Comparison of ENCODE assay signal across 12 mouse cellular contexts in genomic region chr16:4935931-4936703, GRCm38 (mm10). TPM values are rescaled to one million over a fixed set of nuclear protein-coding genes. Genes with fewer than 3 reads are reported as not detected.
A peak's percentile ranks its signal among the peaks of the same experiment; 100 is the strongest.
DNase-seq lines count a peak whose midpoint lies in the region; ATAC-seq and TF ChIP-seq lines count a peak whose summit lies in the region.
"Had no signal": no experiment of that assay in that cellular context is flagged by ENCODE, and none has a peak within 500 bp of the region (broad histone marks: within the 10 kb centered on the region; RNA-seq: fewer than 3 reads in every experiment).

No protein-coding gene starts in this region.

- peaks cover 37% of the 10 kb centered on the region for H3K36me3 ChIP-seq in intestine, embryonic 15.5 days
- peaks cover 12% of the 10 kb centered on the region for H3K36me3 ChIP-seq in intestine, embryonic 16.5 days (ENCODE audit: control insufficient read depth, insufficient read depth, low read length)
- peaks cover 23% of the 10 kb centered on the region for H3K36me3 ChIP-seq in lung, embryonic 16.5 days (ENCODE audit: control insufficient read depth, insufficient read depth, low read length)
- H3K36me3 ChIP-seq in lung, postnatal 0 days (ENCODE audit: insufficient read depth, low read length): peaks cover 26% of the 10 kb centered on the region
- peaks cover 76% of the 10 kb centered on the region for H3K36me3 ChIP-seq in embryonic facial prominence, embryonic 15.5 days
- H3K36me3 ChIP-seq in stomach, embryonic 16.5 days (ENCODE audit: control insufficient read depth, insufficient read depth, low read length): peaks cover 14% of the 10 kb centered on the region

- TF ChIP-seq CTCF in lung, postnatal 0 days (IDR thresholded peaks at IDR 0.05): no peak

- H3K4me2 ChIP-seq in intestine, embryonic 15.5 days (replicated peaks): no peak overlapping the region
- no peak overlapping the region for H3K4me2 ChIP-seq in intestine, embryonic 16.5 days (ENCODE audit: low read depth, low read length)
- H3K4me2 ChIP-seq in lung, embryonic 16.5 days (ENCODE audit: low read depth, low read length): no peak overlapping the region
- H3K4me2 ChIP-seq in lung, postnatal 0 days (replicated peaks; ENCODE audit: low read depth, low read length): no peak overlapping the region
- no peak overlapping the region for H3K4me2 ChIP-seq in embryonic facial prominence, embryonic 15.5 days (replicated peaks)
- no peak overlapping the region for H3K4me2 ChIP-seq in stomach, embryonic 16.5 days (ENCODE audit: low read depth, low read length)

- no peak for ATAC-seq in intestine, embryonic 15.5 days
- no peak for ATAC-seq in intestine, embryonic 16.5 days
- no peak for ATAC-seq in lung, embryonic 16.5 days (ENCODE audit: low read depth)
- no peak for ATAC-seq in lung, postnatal 0 days
- ATAC-seq in embryonic facial prominence, embryonic 15.5 days (ENCODE audit: insufficient number of reproducible peaks, low FRiP score, low TSS enrichment, low read depth): no peak
- ATAC-seq in stomach, embryonic 16.5 days (ENCODE audit: insufficient read depth, low FRiP score): no peak
- ATAC-seq: intestine, postnatal 0 days had no signal

- no peaks in the 10 kb centered on the region for H3K27me3 ChIP-seq in intestine, embryonic 15.5 days (replicated peaks)
- no peaks in the 10 kb centered on the region for H3K27me3 ChIP-seq in intestine, embryonic 16.5 days (replicated peaks; ENCODE audit: control insufficient read depth, insufficient read depth, low read length)
- no peaks in the 10 kb centered on the region for H3K27me3 ChIP-seq in lung, embryonic 16.5 days (ENCODE audit: control insufficient read depth, insufficient read depth, low read depth, low read length)
- H3K27me3 ChIP-seq in lung, postnatal 0 days (replicated peaks; ENCODE audit: insufficient read depth, low read length): no peaks in the 10 kb centered on the region
- no peaks in the 10 kb centered on the region for H3K27me3 ChIP-seq in embryonic facial prominence, embryonic 15.5 days
- H3K27me3 ChIP-seq in stomach, embryonic 16.5 days (ENCODE audit: control insufficient read depth, insufficient read depth, low read length): no peaks in the 10 kb centered on the region

- no peak overlapping the region for H3K4me3 ChIP-seq in intestine, embryonic 15.5 days (replicated peaks)
- H3K4me3 ChIP-seq in intestine, embryonic 16.5 days (ENCODE audit: low read length): no peak overlapping the region
- H3K4me3 ChIP-seq in lung, embryonic 16.5 days (ENCODE audit: low read length): no peak overlapping the region
- H3K4me3 ChIP-seq in lung, postnatal 0 days (ENCODE audit: low read depth, low read length): no peak overlapping the region
- H3K4me3 ChIP-seq in embryonic facial prominence, embryonic 15.5 days (replicated peaks): no peak overlapping the region
- no peak overlapping the region for H3K4me3 ChIP-seq in stomach, embryonic 16.5 days (replicated peaks; ENCODE audit: low read length)
- H3K4me3 ChIP-seq: erythroblast, embryonic 14.5 days had no signal

- TF ChIP-seq EP300 in lung, postnatal 0 days (IDR thresholded peaks at IDR 0.05): no peak

- H3K4me1 ChIP-seq in intestine, embryonic 15.5 days (replicated peaks): peaks cover 19% of the 10 kb centered on the region
- H3K4me1 ChIP-seq in intestine, embryonic 16.5 days (ENCODE audit: control insufficient read depth, insufficient read depth, low read length): peaks cover 15% of the 10 kb centered on the region
- peaks cover 6% of the 10 kb centered on the region for H3K4me1 ChIP-seq in lung, embryonic 16.5 days (replicated peaks; ENCODE audit: control insufficient read depth, insufficient read depth, low read length)
- peaks cover 4% of the 10 kb centered on the region; the same call in 1 of the 2 replicates for H3K4me1 ChIP-seq in lung, postnatal 0 days (ENCODE audit: insufficient read depth, low read depth, low read length)
- H3K4me1 ChIP-seq in embryonic facial prominence, embryonic 15.5 days: peaks cover 24% of the 10 kb centered on the region
- peaks cover 13% of the 10 kb centered on the region for H3K4me1 ChIP-seq in stomach, embryonic 16.5 days (ENCODE audit: control insufficient read depth, insufficient read depth, low read length)

- 0 out of 2 replicates have a peak overlapping the region, but pooled peaks have one; percentile 9 for H3K27ac ChIP-seq in intestine, embryonic 15.5 days
- H3K27ac ChIP-seq in intestine, embryonic 16.5 days (ENCODE audit: low read length): no peak overlapping the region
- peak overlapping the region; percentile 32; the same call in 1 of the 2 replicates for H3K27ac ChIP-seq in lung, embryonic 16.5 days (ENCODE audit: low read length)
- H3K27ac ChIP-seq in lung, postnatal 0 days (ENCODE audit: low read length): no peak overlapping the region
- H3K27ac ChIP-seq in embryonic facial prominence, embryonic 15.5 days (replicated peaks): peak overlapping the region; percentile 69
- H3K27ac ChIP-seq in stomach, embryonic 16.5 days (ENCODE audit: low read length): peak overlapping the region; percentile 52

- H3K9me3 ChIP-seq in intestine, embryonic 15.5 days: no peaks in the 10 kb centered on the region
- H3K9me3 ChIP-seq in intestine, embryonic 16.5 days (ENCODE audit: control insufficient read depth, low read length): no peaks in the 10 kb centered on the region
- H3K9me3 ChIP-seq in lung, embryonic 16.5 days (ENCODE audit: control insufficient read depth, low read length): no peaks in the 10 kb centered on the region
- H3K9me3 ChIP-seq in lung, postnatal 0 days (ENCODE audit: low read length): no peaks in the 10 kb centered on the region
- H3K9me3 ChIP-seq in embryonic facial prominence, embryonic 15.5 days (replicated peaks): no peaks in the 10 kb centered on the region
- no peaks in the 10 kb centered on the region for H3K9me3 ChIP-seq in stomach, embryonic 16.5 days (replicated peaks; ENCODE audit: control insufficient read depth, low read length)

- WGBS in intestine, embryonic 15.5 days: 85% methylated on average over 10 of the region's 10 CpGs
- 83% methylated on average over 10 of the region's 10 CpGs for WGBS in intestine, embryonic 16.5 days
- 80% methylated on average over 10 of the region's 10 CpGs for WGBS in lung, embryonic 16.5 days
- WGBS in lung, postnatal 0 days: 78% methylated on average over 10 of the region's 10 CpGs
- WGBS in embryonic facial prominence, embryonic 15.5 days: 73% methylated on average over 10 of the region's 10 CpGs
- WGBS in stomach, embryonic 16.5 days: 80% methylated on average over 10 of the region's 10 CpGs

- H3K9ac ChIP-seq in intestine, embryonic 15.5 days: no peak overlapping the region
- H3K9ac ChIP-seq in intestine, embryonic 16.5 days (ENCODE audit: low read depth, low read length): no peak overlapping the region
- H3K9ac ChIP-seq in lung, embryonic 16.5 days (ENCODE audit: low read length): no peak overlapping the region
- no peak overlapping the region for H3K9ac ChIP-seq in lung, postnatal 0 days (replicated peaks; ENCODE audit: low read depth)
- H3K9ac ChIP-seq in embryonic facial prominence, embryonic 15.5 days: no peak overlapping the region
- H3K9ac ChIP-seq in stomach, embryonic 16.5 days (ENCODE audit: low read length): 0 out of 2 replicates have a peak overlapping the region, but pooled peaks have one; percentile 4

- no peak for DNase-seq in lung, postnatal 0 days (ENCODE audit: low spot score)
- DNase-seq in cerebellum, adult 9-11 months: no peak
- DNase-seq: cerebellum, adult 18-20 months; left cerebral cortex, postnatal 4 days; thymus, postnatal 14 days had no signal

RNA-seq across cellular contexts. Expression of gene Nudt16l1, which starts 2.4 kb away (rescaled TPM):
- 128 and 143 TPM in 2 replicates for polyA plus RNA-seq in intestine, embryonic 15.5 days (2015; fragmentation: Nextera tagmentation; extraction: Ambion mirVana)
- polyA plus RNA-seq in intestine, embryonic 16.5 days (2015; fragmentation: Nextera tagmentation; extraction: Ambion mirVana): 144 TPM in 2 replicates
- polyA plus RNA-seq in lung, embryonic 16.5 days (2015; fragmentation: Nextera tagmentation; extraction: Ambion mirVana): 144 and 152 TPM in 2 replicates
- 87.6 and 92.0 TPM in 2 replicates for polyA plus RNA-seq in lung, postnatal 0 days (2015; fragmentation: Nextera tagmentation; extraction: Ambion mirVana)
- 156 and 161 TPM in 2 replicates for polyA plus RNA-seq in embryonic facial prominence, embryonic 15.5 days (2015; fragmentation: Nextera tagmentation; extraction: Ambion mirVana)
- 125 and 136 TPM in 2 replicates for polyA plus RNA-seq in stomach, embryonic 16.5 days (2015; fragmentation: Nextera tagmentation; extraction: Ambion mirVana)

RNA-seq across cellular contexts. Expression of gene Anks3, which starts 27.9 kb away (rescaled TPM):
- polyA plus RNA-seq in intestine, embryonic 15.5 days (2015; fragmentation: Nextera tagmentation; extraction: Ambion mirVana): 39.6 and 42.0 TPM in 2 replicates
- polyA plus RNA-seq in intestine, embryonic 16.5 days (2015; fragmentation: Nextera tagmentation; extraction: Ambion mirVana): 39.7 and 41.3 TPM in 2 replicates
- 55.3 and 55.4 TPM in 2 replicates for polyA plus RNA-seq in lung, embryonic 16.5 days (2015; fragmentation: Nextera tagmentation; extraction: Ambion mirVana)
- polyA plus RNA-seq in lung, postnatal 0 days (2015; fragmentation: Nextera tagmentation; extraction: Ambion mirVana): 41.0 and 43.4 TPM in 2 replicates
- 64.7 and 72.8 TPM in 2 replicates for polyA plus RNA-seq in embryonic facial prominence, embryonic 15.5 days (2015; fragmentation: Nextera tagmentation; extraction: Ambion mirVana)
- 48.6 and 54.3 TPM in 2 replicates for polyA plus RNA-seq in stomach, embryonic 16.5 days (2015; fragmentation: Nextera tagmentation; extraction: Ambion mirVana)

RNA-seq across cellular contexts. Expression of gene Mgrn1, which starts 50.1 kb away (rescaled TPM):
- polyA plus RNA-seq in intestine, embryonic 15.5 days (2015; fragmentation: Nextera tagmentation; extraction: Ambion mirVana): 71.2 and 77.9 TPM in 2 replicates
- polyA plus RNA-seq in intestine, embryonic 16.5 days (2015; fragmentation: Nextera tagmentation; extraction: Ambion mirVana): 82.7 and 84.6 TPM in 2 replicates
- polyA plus RNA-seq in lung, embryonic 16.5 days (2015; fragmentation: Nextera tagmentation; extraction: Ambion mirVana): 97.9 and 99.3 TPM in 2 replicates
- polyA plus RNA-seq in lung, postnatal 0 days (2015; fragmentation: Nextera tagmentation; extraction: Ambion mirVana): 75.6 and 76.7 TPM in 2 replicates
- 84.1 and 87.0 TPM in 2 replicates for polyA plus RNA-seq in embryonic facial prominence, embryonic 15.5 days (2015; fragmentation: Nextera tagmentation; extraction: Ambion mirVana)
- polyA plus RNA-seq in stomach, embryonic 16.5 days (2015; fragmentation: Nextera tagmentation; extraction: Ambion mirVana): 81.1 and 87.7 TPM in 2 replicates

RNA-seq across cellular contexts. Expression of gene Ubald1, which starts 56.0 kb away (rescaled TPM):
- 34.0 and 36.1 TPM in 2 replicates for polyA plus RNA-seq in intestine, embryonic 15.5 days (2015; fragmentation: Nextera tagmentation; extraction: Ambion mirVana)
- polyA plus RNA-seq in intestine, embryonic 16.5 days (2015; fragmentation: Nextera tagmentation; extraction: Ambion mirVana): 33.7 and 35.5 TPM in 2 replicates
- polyA plus RNA-seq in lung, embryonic 16.5 days (2015; fragmentation: Nextera tagmentation; extraction: Ambion mirVana): 38.2 and 43.1 TPM in 2 replicates
- polyA plus RNA-seq in lung, postnatal 0 days (2015; fragmentation: Nextera tagmentation; extraction: Ambion mirVana): 33.7 and 39.5 TPM in 2 replicates
- 43.8 and 51.3 TPM in 2 replicates for polyA plus RNA-seq in embryonic facial prominence, embryonic 15.5 days (2015; fragmentation: Nextera tagmentation; extraction: Ambion mirVana)
- polyA plus RNA-seq in stomach, embryonic 16.5 days (2015; fragmentation: Nextera tagmentation; extraction: Ambion mirVana): 31.5 and 36.3 TPM in 2 replicates

Comparison
In these comparisons a context has a peak if more than half of its experiments do, and no peak if none do; other contexts are left out.
1. H3K27ac ChIP-seq: peak in intestine, embryonic 15.5 days (single experiment), lung, embryonic 16.5 days (single experiment), embryonic facial prominence, embryonic 15.5 days (single experiment) and stomach, embryonic 16.5 days (single experiment); none in intestine, embryonic 16.5 days (single experiment) and lung, postnatal 0 days (single experiment).